Mouse (Mus musculus): ENCODE measurements around the gene Daam1. TPM values are rescaled to one million over a fixed set of nuclear protein-coding genes. Genes with fewer than 3 reads are reported as not detected.

Daam1 gene
- total RNA-seq, 1 experiment from 2014 or later: 20.0 TPM

DNA sequence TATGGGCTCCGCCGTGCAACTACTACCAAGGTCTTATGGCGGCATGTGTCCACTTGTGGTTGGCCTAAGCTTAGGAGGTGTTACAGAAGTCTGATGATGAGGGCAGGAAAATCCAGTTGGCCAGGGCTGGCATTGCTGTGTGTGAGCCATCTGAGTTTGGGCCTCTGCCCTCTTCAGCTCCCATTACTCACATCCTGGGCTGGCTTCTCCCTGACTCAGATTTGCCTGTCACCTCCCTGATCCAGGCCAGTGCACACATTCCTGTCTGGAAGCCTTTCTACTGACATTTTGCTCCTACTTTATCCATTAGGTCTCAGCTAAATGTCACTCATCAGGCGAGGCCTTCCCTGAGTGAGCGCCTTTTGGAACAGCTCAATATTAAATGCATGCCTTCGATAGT is 57.5 kb downstream of the Daam1 start:
- ATAC-seq (replicated peaks; ENCODE audit: low read depth, poor library complexity, severe bottlenecking): no peak

DNA sequence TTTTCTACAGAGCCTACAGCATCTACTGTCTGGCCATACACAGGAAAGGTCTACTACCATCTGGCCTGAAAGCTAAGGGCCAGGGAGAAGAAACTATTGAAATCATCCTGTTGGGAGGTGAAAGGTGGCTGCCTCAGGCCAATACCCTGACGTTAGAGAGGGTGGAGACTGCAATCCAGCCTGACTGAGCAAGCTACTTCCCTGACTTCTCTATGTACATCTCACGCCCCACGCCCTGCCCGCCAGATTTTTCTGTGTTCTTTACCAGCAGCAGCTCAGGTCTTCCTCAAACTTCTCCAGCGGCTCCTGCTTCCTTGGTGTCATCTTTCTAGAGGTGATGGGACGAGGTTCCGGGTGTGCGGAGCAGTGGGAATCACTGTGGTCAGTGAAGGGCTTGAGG is 58.4 kb downstream of the Daam1 start:
- no peak for ATAC-seq (replicated peaks; ENCODE audit: low read depth, poor library complexity, severe bottlenecking)

DNA sequence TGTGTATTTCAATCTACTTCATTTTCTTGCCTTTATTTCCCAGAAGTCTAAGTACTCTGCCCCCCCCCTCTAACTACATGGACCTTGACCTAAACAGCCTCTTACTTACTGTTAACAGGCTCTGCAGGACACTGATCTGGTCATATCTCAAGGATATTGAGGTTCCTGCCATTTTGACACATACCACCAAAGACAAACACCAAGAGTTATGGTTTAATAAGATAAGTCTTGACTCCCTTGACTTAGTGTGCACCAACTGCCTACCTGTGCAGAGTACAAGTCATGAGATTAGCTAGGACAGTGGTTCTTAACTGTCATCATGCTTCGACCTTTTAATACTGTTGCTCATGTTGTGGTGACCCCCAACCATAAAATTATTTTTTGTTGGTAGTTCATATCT is 59.4 kb downstream of the Daam1 start:
- ATAC-seq (replicated peaks; ENCODE audit: low read depth, poor library complexity, severe bottlenecking): no peak

DNA sequence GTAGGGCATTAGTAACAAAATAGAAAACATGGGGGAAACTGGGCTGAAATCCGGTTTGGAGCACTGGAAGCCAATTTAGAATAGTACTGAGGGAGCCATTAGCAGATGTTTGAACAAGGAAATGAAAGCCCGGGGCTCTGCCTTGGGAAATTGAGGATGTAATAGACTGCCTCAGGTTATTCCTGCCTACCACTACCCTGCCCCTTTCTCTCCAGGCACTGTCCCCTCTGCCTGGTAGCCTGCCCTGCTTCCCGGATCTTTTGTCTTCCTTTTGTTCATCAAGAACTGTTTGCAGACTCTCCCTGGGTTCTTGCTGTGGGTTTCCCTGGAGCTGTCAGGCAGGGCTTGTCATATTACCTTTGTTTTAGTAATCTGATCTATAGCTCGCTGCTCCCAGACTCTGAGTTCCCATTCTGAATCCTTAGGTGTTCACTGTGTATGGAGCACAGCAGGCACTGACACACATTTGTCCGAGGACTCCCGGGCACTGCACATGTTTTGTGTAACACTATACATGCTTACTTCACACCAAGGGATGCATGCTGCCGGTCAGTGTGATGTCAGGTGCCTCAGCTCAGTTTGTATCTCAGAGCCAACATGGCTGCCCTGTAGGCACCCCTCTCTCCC is 61.0 kb downstream of the Daam1 start:
- no peak for ATAC-seq (replicated peaks; ENCODE audit: low read depth, poor library complexity, severe bottlenecking)

DNA sequence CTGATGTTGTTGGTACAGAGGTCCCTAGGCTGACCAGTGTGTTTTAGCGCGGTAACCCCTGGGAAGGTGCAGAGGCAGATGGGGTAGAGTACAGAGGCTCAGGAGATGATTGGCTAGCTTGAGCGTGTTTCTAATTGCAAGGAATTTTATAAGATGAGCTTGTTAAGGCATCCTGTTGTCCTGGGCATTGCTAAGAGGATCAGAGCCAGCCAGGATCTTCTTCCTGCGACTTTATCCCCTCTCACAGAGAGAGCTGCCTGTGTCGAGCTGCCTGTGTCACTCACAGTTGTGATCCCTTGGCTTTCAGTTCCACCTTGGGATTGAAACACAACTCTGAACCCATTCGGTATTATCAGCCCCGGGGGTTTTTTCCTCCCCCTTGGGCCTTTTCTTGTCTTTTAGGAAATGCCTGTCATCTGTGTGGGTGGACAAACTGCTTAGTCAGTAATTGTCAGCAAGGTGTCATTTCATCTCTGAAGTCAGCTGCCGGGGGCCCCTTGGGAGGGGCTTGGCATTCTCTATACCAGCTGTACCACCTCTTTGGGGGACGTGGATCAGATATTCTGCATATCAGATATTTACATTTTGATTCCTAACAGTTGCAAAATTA is 62.2 kb downstream of the Daam1 start:
- ATAC-seq (replicated peaks; ENCODE audit: low read depth, poor library complexity, severe bottlenecking): peak; percentile 41

DNA sequence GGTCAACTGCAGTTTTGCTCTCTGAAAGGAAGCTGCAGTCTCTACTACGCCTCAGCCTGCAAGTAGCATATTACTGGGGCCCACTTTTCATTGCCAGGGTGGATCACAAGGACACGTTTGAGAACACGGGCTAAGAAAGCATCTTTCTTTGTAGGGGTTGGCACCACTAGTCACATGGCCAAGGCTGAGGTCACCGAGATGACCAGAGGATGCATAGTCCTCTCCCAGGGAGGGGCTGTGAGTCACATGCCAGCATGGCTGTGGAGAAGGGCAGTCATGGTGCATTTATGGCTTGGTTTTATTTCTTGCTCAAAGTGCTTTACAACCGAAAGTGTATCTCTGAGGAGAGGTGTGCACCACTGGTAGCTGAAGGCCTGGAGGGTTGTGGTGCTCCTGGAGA is 67.4 kb downstream of the Daam1 start:
- ATAC-seq (replicated peaks; ENCODE audit: low read depth, poor library complexity, severe bottlenecking): no peak

DNA sequence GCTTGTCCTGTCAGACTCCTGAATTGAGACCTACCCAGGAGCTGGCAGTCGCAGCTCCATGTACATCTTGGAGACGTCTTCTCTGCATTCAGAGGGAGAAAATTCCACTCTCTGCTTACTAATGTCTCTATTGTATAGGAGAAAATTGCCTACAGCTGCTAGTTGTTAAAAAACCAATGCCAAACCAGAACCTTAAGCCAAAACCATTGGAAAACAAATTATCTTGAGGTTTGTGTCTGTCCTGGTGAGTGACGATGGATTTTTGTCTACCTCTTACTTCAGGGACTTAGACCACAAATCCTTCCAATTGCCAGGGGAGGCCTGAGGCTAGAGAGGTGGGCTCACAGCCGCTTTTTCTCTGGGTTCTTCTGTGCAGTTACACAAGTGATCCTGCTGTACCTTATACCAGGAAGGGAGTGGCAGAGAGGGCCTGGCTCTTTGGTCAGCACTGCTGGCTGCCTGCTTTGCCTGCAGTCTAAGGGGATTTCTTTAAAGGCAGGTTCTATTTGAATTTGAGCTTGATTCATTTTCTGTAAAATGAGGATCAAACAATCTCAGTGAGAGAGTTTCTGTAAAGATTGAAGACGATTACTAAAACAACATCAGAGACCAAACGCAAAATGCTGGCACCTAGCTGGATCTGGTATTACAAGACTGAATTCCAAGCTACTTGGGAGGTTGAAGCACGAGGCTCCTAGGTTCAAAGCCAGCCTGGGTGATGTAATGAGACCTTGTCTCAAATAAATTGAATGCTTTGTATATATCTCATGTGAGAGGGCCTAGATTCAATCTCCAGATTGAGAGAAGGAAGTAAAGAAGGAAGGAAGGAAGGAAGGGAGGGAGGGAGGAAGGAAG is 68.0 kb downstream of the Daam1 start:
- ATAC-seq (replicated peaks; ENCODE audit: low read depth, poor library complexity, severe bottlenecking): no peak

DNA sequence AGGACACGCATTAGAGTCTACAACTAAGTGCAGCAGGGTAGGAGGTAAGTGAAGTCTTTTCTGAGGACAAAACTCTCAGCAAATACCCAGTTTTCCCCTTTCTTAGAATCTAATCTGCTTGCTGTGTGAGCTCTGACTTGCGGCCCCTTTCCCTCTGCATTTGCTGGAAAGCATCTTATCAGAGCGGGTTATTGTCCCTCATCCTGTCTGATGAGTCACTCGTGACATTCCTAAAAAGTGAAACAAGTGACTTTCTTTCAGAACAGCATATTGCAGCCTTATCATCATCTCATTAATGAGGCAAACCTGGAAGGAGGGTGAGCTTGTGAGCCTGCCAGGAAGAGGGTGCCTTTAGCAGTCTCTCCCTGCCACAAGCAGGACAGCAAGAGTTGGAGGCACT is 68.7 kb downstream of the Daam1 start:
- no peak for ATAC-seq (replicated peaks; ENCODE audit: low read depth, poor library complexity, severe bottlenecking)

DNA sequence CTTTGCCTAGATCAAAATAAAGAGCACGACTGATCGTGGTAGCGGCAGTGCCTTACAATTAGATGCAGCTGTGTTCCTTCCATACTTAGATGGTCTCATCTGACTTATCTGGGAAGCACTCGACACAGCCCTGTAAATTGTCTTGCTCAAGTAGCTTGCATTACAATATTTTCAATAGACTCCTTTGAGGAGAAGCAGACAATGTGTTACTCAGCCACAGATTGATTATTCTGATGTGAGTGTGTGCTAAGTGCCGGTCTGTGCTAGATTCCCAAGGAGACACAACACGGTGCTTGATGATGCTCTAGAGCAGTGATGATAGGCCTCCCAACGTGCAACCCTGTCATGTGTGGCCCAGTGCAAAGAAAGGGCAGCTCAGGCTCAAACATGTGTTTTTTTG is 70.3 kb downstream of the Daam1 start:
- no peak for ATAC-seq (replicated peaks; ENCODE audit: low read depth, poor library complexity, severe bottlenecking)

DNA sequence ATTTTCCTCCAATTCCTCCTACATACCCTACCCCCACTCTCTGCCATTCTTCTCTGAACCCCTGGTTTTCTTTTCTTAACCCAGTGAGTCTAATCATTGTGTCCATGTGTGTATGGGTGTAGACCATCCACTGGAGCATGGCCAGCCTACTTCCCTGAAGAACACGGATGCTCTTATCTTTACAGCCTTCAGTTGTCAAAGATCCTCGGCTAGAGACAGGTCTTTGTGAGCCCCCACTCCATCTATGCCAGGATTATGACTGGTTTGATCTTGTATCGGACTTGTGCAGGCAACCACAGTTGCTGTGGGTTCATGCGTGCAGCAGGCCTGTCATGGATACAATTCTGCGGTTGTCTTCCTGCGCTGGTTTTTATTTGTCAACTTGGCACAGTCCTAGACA is 71.0 kb downstream of the Daam1 start:
- no peak for ATAC-seq (replicated peaks; ENCODE audit: low read depth, poor library complexity, severe bottlenecking)

DNA sequence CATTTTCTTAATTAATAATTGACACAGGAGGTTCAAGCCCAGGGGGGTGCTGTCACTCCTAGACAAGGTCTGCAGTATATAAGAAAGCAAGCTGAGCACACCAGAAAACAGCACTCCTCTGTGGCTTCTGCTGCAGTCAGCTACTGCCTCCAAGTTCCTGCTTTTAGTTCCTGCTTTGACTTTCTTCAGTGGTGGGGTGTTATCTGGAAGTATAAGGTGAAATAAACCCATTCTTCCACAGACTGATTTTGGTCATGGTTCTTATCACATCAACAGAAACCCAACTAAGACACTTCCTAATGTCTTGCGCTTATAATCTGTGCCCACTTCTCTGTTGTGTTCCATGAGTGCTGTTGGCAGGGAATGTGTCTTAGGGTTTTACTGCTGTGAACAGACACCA is 71.4 kb downstream of the Daam1 start:
- ATAC-seq (replicated peaks; ENCODE audit: low read depth, poor library complexity, severe bottlenecking): no peak

DNA sequence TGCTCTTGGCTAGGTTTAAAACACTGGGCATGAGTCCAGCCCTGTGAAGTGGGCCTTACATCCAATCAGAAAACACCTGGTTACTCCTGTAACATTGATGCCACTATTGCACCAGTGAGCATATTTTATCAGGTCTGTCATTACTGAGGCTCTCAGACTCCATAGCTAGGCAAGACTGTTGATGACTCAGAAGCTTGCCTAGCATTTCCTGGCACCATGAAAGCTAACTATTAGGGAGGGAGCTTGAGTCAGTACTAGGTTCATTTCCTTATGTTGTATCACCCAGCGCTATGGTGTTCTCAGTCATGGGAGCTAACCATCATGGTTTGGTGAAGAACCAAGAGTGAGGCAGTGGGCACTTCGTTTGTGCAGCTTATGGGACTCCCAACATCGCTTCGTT is 72.3 kb downstream of the Daam1 start:
- no peak for ATAC-seq (replicated peaks; ENCODE audit: low read depth, poor library complexity, severe bottlenecking)

DNA sequence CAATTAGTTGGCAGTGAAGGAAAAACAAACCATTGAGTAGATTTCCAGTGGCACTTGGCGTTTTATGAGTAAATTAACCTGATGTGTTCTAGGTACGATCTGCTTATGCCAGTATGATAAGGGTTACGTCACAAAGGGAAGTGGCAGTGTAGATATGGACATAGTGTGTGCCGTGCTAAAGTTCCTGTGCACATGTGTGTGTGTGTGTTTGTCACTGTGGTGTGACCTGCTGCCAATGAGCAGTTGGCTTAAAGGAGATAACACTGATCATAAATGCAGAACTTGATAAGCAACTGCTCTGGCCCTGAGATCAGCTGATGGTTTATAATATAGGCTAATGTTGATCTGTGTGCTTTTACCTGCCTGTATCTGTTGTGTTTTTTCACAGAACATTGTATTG is 73.4 kb downstream of the Daam1 start:
- peak; percentile 82 for ATAC-seq (replicated peaks; ENCODE audit: low read depth, poor library complexity, severe bottlenecking)

DNA sequence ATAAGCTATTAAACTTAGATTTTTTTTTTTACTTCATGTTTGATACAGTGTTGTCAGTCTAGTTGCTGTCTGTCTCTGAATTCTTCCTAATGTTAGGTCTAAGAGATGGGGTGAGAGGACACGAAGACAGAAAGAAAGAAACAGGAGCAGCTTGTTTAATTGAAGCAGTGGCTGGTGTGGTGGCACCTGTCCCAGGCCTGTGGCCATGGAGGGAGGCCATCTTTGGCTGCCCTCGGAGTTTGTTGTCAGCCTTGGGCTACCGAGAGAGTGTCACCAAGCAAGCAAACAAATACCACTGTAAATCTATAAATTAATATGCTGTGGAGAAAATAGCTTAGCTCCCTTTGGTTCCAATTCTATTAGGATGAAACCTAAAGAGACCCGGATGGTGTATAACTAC is 74.0 kb downstream of the Daam1 start:
- ATAC-seq (replicated peaks; ENCODE audit: low read depth, poor library complexity, severe bottlenecking): no peak

DNA sequence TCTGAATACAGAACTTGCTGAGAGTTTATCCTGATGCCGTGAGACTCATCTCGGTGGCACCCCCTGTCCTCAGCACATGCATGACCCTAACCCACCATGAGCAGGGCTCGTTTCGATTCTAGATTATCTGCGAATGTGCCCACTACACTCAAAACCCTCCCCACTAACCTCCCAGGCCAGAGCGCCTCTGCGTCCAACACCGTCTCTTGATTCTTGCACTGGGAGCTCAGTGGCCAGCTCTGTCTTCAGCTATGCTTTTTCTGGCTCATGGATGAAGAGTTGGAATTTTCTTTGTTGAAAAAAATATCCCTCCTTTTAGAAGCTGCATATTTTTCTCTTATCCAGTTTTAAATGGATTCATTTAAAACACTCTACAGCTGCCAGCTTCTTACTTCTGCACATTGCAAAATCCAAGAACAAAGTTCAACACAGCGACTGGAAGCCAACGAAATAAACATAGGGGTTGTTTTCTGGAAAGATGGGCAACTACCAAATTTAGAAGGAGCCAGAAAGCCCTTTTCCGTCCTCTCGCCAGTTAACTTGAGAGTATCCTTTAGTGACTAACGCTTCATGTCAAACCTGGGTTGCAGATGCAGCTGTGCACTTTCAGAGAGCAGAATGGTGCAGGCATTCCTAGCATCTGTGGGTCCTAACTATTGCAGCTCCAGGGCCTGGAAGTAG is 74.9 kb downstream of the Daam1 start:
- ATAC-seq (replicated peaks; ENCODE audit: low read depth, poor library complexity, severe bottlenecking): no peak

DNA sequence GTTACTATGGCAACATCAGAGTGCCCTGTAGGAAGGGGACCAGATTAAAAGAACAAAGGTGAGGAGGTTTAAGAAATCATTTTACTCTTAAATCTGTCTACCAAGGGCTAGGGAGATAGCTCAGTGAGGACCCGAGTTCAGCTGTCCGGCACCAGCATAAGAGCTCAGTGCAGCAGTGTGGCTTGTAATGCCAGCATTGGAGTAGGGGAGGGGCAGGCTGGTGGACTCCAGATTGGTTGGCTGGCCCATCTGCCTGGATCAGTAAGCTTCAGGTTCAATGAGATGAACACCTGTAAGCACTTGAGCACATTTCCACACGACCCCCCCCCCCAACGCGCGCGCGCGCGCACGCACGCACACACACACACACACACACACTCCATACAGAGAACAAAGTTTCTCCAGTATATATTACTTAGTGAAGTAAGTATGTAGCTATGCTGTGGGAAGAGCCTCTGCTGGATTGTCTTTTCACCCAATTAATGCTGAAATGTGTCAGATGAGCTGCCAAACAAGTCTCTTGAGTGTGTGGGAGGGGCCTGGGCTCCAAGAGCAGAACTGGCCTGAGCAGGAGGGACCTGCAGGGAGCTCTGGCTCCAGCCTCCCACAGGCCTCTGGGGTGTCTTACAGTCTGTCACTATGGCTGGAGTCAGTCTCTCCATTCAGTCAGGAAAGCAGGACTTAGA is 75.8 kb downstream of the Daam1 start:
- ATAC-seq (replicated peaks; ENCODE audit: low read depth, poor library complexity, severe bottlenecking): no peak

DNA sequence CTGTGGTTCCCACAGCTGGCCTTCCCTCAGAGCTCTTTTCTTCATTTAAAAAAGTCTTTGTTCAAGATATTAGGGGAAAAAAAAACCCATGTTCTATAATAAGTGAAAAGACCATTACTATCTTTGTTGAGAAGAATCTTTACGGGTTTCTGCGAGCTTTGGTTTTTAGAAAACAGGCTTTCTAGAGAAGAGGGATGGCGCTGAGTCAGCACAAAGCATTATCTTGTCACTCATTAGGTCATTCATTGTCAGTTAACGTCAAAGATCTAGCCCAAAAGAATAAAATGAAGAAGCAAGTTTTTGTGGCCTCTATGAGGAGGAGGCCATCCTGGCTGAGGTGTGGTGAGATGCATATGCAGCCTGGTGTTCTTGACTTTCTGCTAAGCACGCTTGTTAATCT is 78.1 kb downstream of the Daam1 start:
- ATAC-seq (replicated peaks; ENCODE audit: low read depth, poor library complexity, severe bottlenecking): no peak

DNA sequence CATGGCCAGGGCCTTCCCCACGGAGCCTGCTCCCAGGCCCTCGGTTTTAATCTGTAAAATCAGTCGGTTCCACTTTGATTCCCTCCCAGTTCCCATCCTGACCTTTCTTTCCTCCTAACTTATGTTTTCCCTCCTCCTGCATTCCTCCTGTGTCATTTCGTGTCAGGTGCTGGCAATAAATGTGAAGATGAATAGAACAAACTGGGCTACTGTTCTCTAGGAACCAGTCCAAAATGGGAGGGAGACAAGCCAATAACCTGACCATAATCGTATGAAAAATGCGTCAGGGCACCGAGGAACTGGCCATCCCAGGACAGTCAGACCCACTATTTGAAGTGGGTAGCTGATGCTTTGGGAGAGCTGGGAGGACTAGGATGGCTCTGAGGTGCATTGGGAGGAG is 79.4 kb downstream of the Daam1 start:
- no peak for ATAC-seq (replicated peaks; ENCODE audit: low read depth, poor library complexity, severe bottlenecking)

DNA sequence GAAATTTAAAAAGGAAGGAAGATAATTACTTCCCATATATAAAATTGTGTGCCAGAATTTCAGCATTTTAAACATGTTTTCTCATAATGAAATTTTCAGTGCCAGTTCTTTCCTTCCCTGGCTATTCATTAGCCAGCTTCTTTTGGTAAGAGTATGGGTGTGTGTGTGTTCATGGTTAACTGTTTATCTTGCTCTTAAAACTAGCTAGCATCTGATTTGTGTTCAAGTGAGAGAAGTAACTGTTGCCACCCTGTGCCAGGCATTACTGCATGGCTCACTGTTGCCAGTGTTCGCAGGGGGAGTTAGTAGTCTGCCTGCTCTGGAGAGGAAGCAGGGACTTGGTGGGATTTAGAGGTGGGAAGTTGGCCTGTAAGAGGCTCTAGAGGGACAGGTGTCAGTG is 81.4 kb downstream of the Daam1 start:
- ATAC-seq (replicated peaks; ENCODE audit: low read depth, poor library complexity, severe bottlenecking): 0 out of 2 replicates have a peak, but pooled peaks have one; percentile 11

DNA sequence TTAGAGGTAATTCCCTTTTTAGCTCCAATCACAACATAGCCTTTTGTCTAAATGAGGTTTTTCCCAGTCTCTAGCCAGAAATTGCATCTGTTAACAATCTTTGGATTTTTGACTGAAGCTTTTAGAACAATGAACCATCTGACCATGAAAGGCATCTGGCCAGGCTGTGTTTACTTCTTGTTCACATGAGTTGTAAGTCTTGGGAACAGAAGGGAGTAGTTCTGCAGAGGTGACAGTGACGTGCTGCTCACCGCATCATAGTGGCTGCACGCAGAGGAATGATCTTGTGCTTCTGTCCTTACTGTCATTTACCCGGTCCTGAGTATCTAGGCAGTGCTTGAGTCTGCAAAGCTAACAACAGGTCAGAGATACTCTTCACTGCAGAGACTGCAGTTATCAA is 88.3 kb downstream of the Daam1 start:
- ATAC-seq (replicated peaks; ENCODE audit: low read depth, poor library complexity, severe bottlenecking): no peak

Measured in common myeloid progenitor, adult 5-6 weeks (primary cell).